Mouse (Mus musculus) kidney, embryonic 16.5 days (tissue): ENCODE measurements around the gene B3gat1. TPM values are rescaled to one million over a fixed set of nuclear protein-coding genes. Genes with fewer than 3 reads are reported as not detected.

Experiments
- ATAC-seq: fragments of 200-750 bp; cut with Nextera tagmentation; 2 replicates; pipeline ENCODE4 v1.8.0; 2017; ENCODE audit warnings: moderate TSS enrichment; ENCODE audit not compliant: low FRiP score, low TSS enrichment
- H3K27ac ChIP-seq: fragments of 300-500 bp; sonication (generic); 2 replicates; pipeline ENCODE4 v1.5.1; 2014; ENCODE audit warnings: low read length
- H3K27me3 ChIP-seq: fragments of 300-500 bp; sonication (generic); 2 replicates; pipeline ENCODE4 v1.6.1; 2014; ENCODE audit warnings: low read length, control low read depth, mixed read lengths; ENCODE audit not compliant: insufficient read depth
- H3K36me3 ChIP-seq: fragments of 300-500 bp; sonication (generic); 2 replicates; pipeline ENCODE4 v1.6.1; 2014; ENCODE audit warnings: low read length, control low read depth, mixed read lengths; ENCODE audit not compliant: insufficient read depth
- H3K4me1 ChIP-seq: fragments of 300-500 bp; sonication (generic); 2 replicates; pipeline ENCODE4 v1.6.1; 2014; ENCODE audit warnings: low read length, control low read depth, mixed read lengths; ENCODE audit not compliant: insufficient read depth
- H3K4me2 ChIP-seq: fragments of 300-500 bp; sonication (generic); replicated peaks from 2 replicates; pipeline ENCODE4 v1.6.1; 2014; ENCODE audit warnings: low read depth, low read length
- H3K4me3 ChIP-seq: fragments of 300-500 bp; sonication (generic); 2 replicates; pipeline ENCODE4 v1.5.1; 2014; ENCODE audit warnings: mild to moderate bottlenecking, low read length
- H3K9ac ChIP-seq: fragments of 300-500 bp; sonication (generic); replicated peaks from 2 replicates; pipeline ENCODE4 v1.6.1; 2014; ENCODE audit warnings: low read length
- H3K9me3 ChIP-seq: fragments of 300-500 bp; sonication (generic); 2 replicates; pipeline ENCODE4 v1.6.1; 2016; ENCODE audit warnings: low read length, control low read depth
- WGBS: fragments of 180-500 bp; shearing (Covaris S2); extraction: QIAGEN DNeasy Blood & Tissue Kit; methylation state at CpG from one replicate; pipeline ENCODE4 v1.1.7; 2014; 5-methylcytosine and 5-hydroxymethylcytosine counted together
- polyA plus RNA-seq: library from polyadenylated mRNA; unstranded; fragments of >200 nt; fragmentation: Nextera tagmentation; extraction: Ambion mirVana; gene quantifications from 2 replicates; pipeline ENCODE4 v1.2.1, GENCODE M21; 2015

Gene B3gat1
- polyA plus RNA-seq, 1 experiment from 2014 or later, result 0.07 TPM

GRCm38 (mm10) chr9:26768181-26768580, 34.7 kb downstream of the B3gat1 start:
- WGBS, result 82% methylated on average over 3 of the region's 3 CpGs

GRCm38 (mm10) chr9:26775700-26776099, 42.2 kb downstream of the B3gat1 start:
- no peak for ATAC-seq
- Histone ChIP-seq H3K27me3 (no peaks in the 10 kb centered on the region), H3K4me1 (no peaks in the 10 kb centered on the region), H3K9me3 (no peaks in the 10 kb centered on the region), H3K4me2 (no peak overlapping the region), H3K27ac (no peak overlapping the region), H3K36me3 (no peaks in the 10 kb centered on the region), H3K4me3 (no peak overlapping the region), H3K9ac (no peak overlapping the region)
- 73% methylated on average over 2 of the region's 2 CpGs for WGBS

More at GRCm38 (mm10) chr9:26768181-26768580, 34.7 kb downstream of the B3gat1 start:
- H3K27me3 ChIP-seq, result no peaks in the 10 kb centered on the region
- no peaks in the 10 kb centered on the region for H3K36me3 ChIP-seq
- no peaks in the 10 kb centered on the region for H3K9me3 ChIP-seq
- H3K9ac ChIP-seq, result no peak overlapping the region
- no peak overlapping the region for H3K4me3 ChIP-seq
- no peak overlapping the region for H3K27ac ChIP-seq
- H3K4me2 ChIP-seq, result no peak overlapping the region
- no peaks in the 10 kb centered on the region for H3K4me1 ChIP-seq
- ATAC-seq, result no peak

- Histone ChIP-seq H3K4me2 (no peak overlapping the region), H3K36me3 (no peaks in the 10 kb centered on the region), H3K9me3 (no peaks in the 10 kb centered on the region), H3K9ac (no peak overlapping the region), H3K4me1 (no peaks in the 10 kb centered on the region), H3K4me3 (no peak overlapping the region), H3K27me3 (no peaks in the 10 kb centered on the region), H3K27ac (no peak overlapping the region)
- 65% methylated on average over 6 of the region's 6 CpGs for WGBS
- peak; percentile 50; the same call in 1 of the 2 replicates for ATAC-seq
Measured at GRCm38 (mm10) chr9:26776122-26776902, 42.8 kb downstream of the B3gat1 start.

GRCm38 (mm10) chr9:26778421-26778820, 44.9 kb downstream of the B3gat1 start:
- no peaks in the 10 kb centered on the region for H3K36me3 ChIP-seq
- H3K4me1 ChIP-seq, result no peaks in the 10 kb centered on the region
- no peak overlapping the region for H3K4me3 ChIP-seq
- H3K27ac ChIP-seq, result no peak overlapping the region
- no peak overlapping the region for H3K9ac ChIP-seq
- no peaks in the 10 kb centered on the region for H3K27me3 ChIP-seq
- WGBS, result 70% methylated on average over 7 of the region's 7 CpGs
- H3K4me2 ChIP-seq, result no peak overlapping the region
- H3K9me3 ChIP-seq, result no peaks in the 10 kb centered on the region
- ATAC-seq, result no peak

- ATAC-seq, result no peak
- WGBS, result 66% methylated on average over 7 of the region's 7 CpGs
- H3K27ac ChIP-seq, result no peak overlapping the region
Measured at GRCm38 (mm10) chr9:26783414-26783975, 50.0 kb downstream of the B3gat1 start.

GRCm38 (mm10) chr9:26792829-26793228, 59.3 kb downstream of the B3gat1 start:
- Histone ChIP-seq H3K4me1 (no peaks in the 10 kb centered on the region), H3K9ac (no peak overlapping the region), H3K4me2 (no peak overlapping the region), H3K4me3 (no peak overlapping the region), H3K27ac (no peak overlapping the region), H3K36me3 (no peaks in the 10 kb centered on the region), H3K9me3 (no peaks in the 10 kb centered on the region), H3K27me3 (no peaks in the 10 kb centered on the region)
- no peak for ATAC-seq
- WGBS, result 72% methylated on average over 3 of the region's 3 CpGs

More at GRCm38 (mm10) chr9:26783414-26783975, 50.0 kb downstream of the B3gat1 start:
- H3K9me3 ChIP-seq, result no peaks in the 10 kb centered on the region
- H3K27me3 ChIP-seq, result no peaks in the 10 kb centered on the region
- no peak overlapping the region for H3K9ac ChIP-seq
- H3K4me1 ChIP-seq, result no peaks in the 10 kb centered on the region
- H3K36me3 ChIP-seq, result no peaks in the 10 kb centered on the region
- H3K4me3 ChIP-seq, result no peak overlapping the region
- H3K4me2 ChIP-seq, result no peak overlapping the region

GRCm38 (mm10) chr9:26798205-26798604, 64.7 kb downstream of the B3gat1 start:
- H3K36me3 ChIP-seq, result no peaks in the 10 kb centered on the region
- no peaks in the 10 kb centered on the region for H3K9me3 ChIP-seq
- H3K27me3 ChIP-seq, result no peaks in the 10 kb centered on the region
- peak overlapping the region; percentile 65 for H3K27ac ChIP-seq
- H3K4me3 ChIP-seq, result no peak overlapping the region
- H3K4me2 ChIP-seq, result no peak overlapping the region
- no peaks in the 10 kb centered on the region for H3K4me1 ChIP-seq
- ATAC-seq, result no peak
- 59% methylated on average over 3 of the region's 3 CpGs for WGBS
- H3K9ac ChIP-seq, result no peak overlapping the region

GRCm38 (mm10) chr9:26798731-26799130, 65.2 kb downstream of the B3gat1 start:
- no peak overlapping the region for H3K4me2 ChIP-seq
- 48% methylated on average over 1 of the region's 1 CpGs for WGBS
- H3K9me3 ChIP-seq, result no peaks in the 10 kb centered on the region
- H3K4me1 ChIP-seq, result no peaks in the 10 kb centered on the region
- no peak overlapping the region for H3K4me3 ChIP-seq
- no peak overlapping the region for H3K9ac ChIP-seq
- peak overlapping the region; percentile 68; the same call in 1 of the 2 replicates for H3K27ac ChIP-seq
- peak; percentile 72; the same call in 1 of the 2 replicates for ATAC-seq
- H3K36me3 ChIP-seq, result no peaks in the 10 kb centered on the region
- no peaks in the 10 kb centered on the region for H3K27me3 ChIP-seq

- WGBS, result 92% methylated on average over 2 of the region's 2 CpGs
- Histone ChIP-seq H3K4me1 (no peaks in the 10 kb centered on the region), H3K27me3 (no peaks in the 10 kb centered on the region), H3K36me3 (no peaks in the 10 kb centered on the region), H3K4me2 (no peak overlapping the region), H3K4me3 (no peak overlapping the region), H3K27ac (peak overlapping the region; percentile 61; the same call in 1 of the 2 replicates), H3K9ac (no peak overlapping the region), H3K9me3 (no peaks in the 10 kb centered on the region)
- peak; percentile 87 for ATAC-seq
Measured at GRCm38 (mm10) chr9:26800357-26800756, 66.8 kb downstream of the B3gat1 start.

GRCm38 (mm10) chr9:26804321-26804720, 70.8 kb downstream of the B3gat1 start:
- Histone ChIP-seq H3K36me3 (no peaks in the 10 kb centered on the region), H3K9ac (no peak overlapping the region), H3K4me1 (0 out of 2 replicates have a peak, but pooled peaks cover 6% of the 10 kb centered on the region), H3K4me3 (no peak overlapping the region; the same call in 1 of the 2 replicates), H3K27ac (peak overlapping the region; percentile 25; the same call in 1 of the 2 replicates), H3K9me3 (no peaks in the 10 kb centered on the region), H3K4me2 (peak overlapping the region; percentile 75), H3K27me3 (no peaks in the 10 kb centered on the region)
- no peak for ATAC-seq
